Mouse (Mus musculus) liver, adult 2 months (tissue): ENCODE results near the gene Chp1. TPM values are rescaled to one million over a fixed set of nuclear protein-coding genes. Genes with fewer than 3 reads are reported as not detected.
A peak's percentile ranks its signal among the peaks of the same experiment; 100 is the strongest.

ENCODE experiments used
- DNase-seq: peaks from one replicate; pipeline ENCODE4 v3.0.0-alpha.2; 2011; ENCODE audit warnings: low read depth, low spot score; ENCODE audit errors: extremely low read depth
- H3K27ac ChIP-seq: fragments of 200-500 bp; replicated peaks from 2 replicates; pipeline ENCODE4 v1.5.1; 2012; ENCODE audit warnings: low read depth, mild to moderate bottlenecking, control low read depth, inconsistent platforms, low read length; ENCODE audit not compliant: insufficient read depth
- H3K27me3 ChIP-seq: fragments of 200-500 bp; 2 replicates; pipeline ENCODE4 v1.6.1; 2012; ENCODE audit warnings: mild to moderate bottlenecking, moderate library complexity, low read length, inconsistent platforms; ENCODE audit not compliant: control insufficient read depth, insufficient read depth
- H3K36me3 ChIP-seq: fragments of 200-500 bp; 2 replicates; pipeline ENCODE4 v1.6.1; 2012; ENCODE audit warnings: low read length, inconsistent platforms; ENCODE audit not compliant: control insufficient read depth, insufficient read depth
- H3K4me1 ChIP-seq: fragments of 200-500 bp; 2 replicates; pipeline ENCODE4 v1.6.1; 2011; ENCODE audit warnings: low read length; ENCODE audit not compliant: control insufficient read depth, insufficient read depth
- H3K4me3 ChIP-seq: fragments of 200-500 bp; 2 replicates; pipeline ENCODE4 v1.5.1; 2011; ENCODE audit warnings: low read depth, mild to moderate bottlenecking, control low read depth, low read length, moderate library complexity; ENCODE audit not compliant: insufficient read depth
- H3K79me2 ChIP-seq: fragments of 200-500 bp; 2 replicates; pipeline ENCODE4 v1.6.1; 2012; ENCODE audit warnings: inconsistent platforms, mild to moderate bottlenecking, low read length, moderate library complexity; ENCODE audit not compliant: control insufficient read depth, insufficient read depth
- H3K9ac ChIP-seq: fragments of 200-500 bp; 2 replicates; pipeline ENCODE4 v1.6.1; 2012; ENCODE audit warnings: low read depth, mild to moderate bottlenecking, control low read depth, inconsistent platforms, low read length
- CTCF ChIP-seq: fragments of 200-500 bp; IDR thresholded peaks from 2 replicates; pipeline ENCODE4 v1.5.1; 2011; ENCODE audit warnings: low read depth, low read length, control low read depth
- POLR2A ChIP-seq: fragments of 200-500 bp; IDR thresholded peaks from 2 replicates; pipeline ENCODE4 v1.6.1; 2011; ENCODE audit warnings: low read length, control low read depth; ENCODE audit not compliant: insufficient read depth; ENCODE audit errors: extremely low read depth
- WGBS: fragments of 180-500 bp; shearing (Covaris S2); methylation state at CpG from one replicate; pipeline ENCODE4 v1.1.7; 2018; 5-methylcytosine and 5-hydroxymethylcytosine counted together
- polyA plus RNA-seq: library from polyadenylated mRNA; depleted of rRNA; stranded (reverse); fragments of >200 nt; gene quantifications from 2 replicates; pipeline ENCODE4 v1.2.3, GENCODE M21; 2012
- total RNA-seq: library from RNA; depleted of rRNA; stranded (reverse); fragments of >200 nt; gene quantifications from 2 replicates; pipeline ENCODE4 v1.2.3, GENCODE M21; 2014

The Chp1 gene
- total and polyA plus RNA-seq, 2 experiments: 176 to 178 TPM

- WGBS: 65% methylated on average over 2 of the region's 2 CpGs
- no peak for DNase-seq
- H3K36me3 ChIP-seq: peaks cover 18% of the 10 kb centered on the region
- H3K27ac ChIP-seq: no peak overlapping the region
- no peak overlapping the region for H3K4me3 ChIP-seq
- H3K79me2 ChIP-seq: peaks cover 40% of the 10 kb centered on the region
- H3K4me1 ChIP-seq: peaks cover 23% of the 10 kb centered on the region
- H3K9ac ChIP-seq: no peak overlapping the region
- TF ChIP-seq POLR2A (no peak), CTCF (no peak)
- H3K27me3 ChIP-seq: no peaks in the 10 kb centered on the region
Observed at GRCm38 (mm10) chr2:119549678-119550077, 2.2 kb downstream of the Chp1 start.

- 78% methylated on average over 3 of the region's 3 CpGs for WGBS
Observed at GRCm38 (mm10) chr2:119558039-119558438, 10.5 kb downstream of the Chp1 start.

GRCm38 (mm10) chr2:119558737-119559340 lies 11.3 kb downstream of the Chp1 start:
- peak; percentile 76 for DNase-seq
- Histone ChIP-seq H3K36me3 (peaks cover 28% of the 10 kb centered on the region), H3K79me2 (peaks cover 30% of the 10 kb centered on the region), H3K4me3 (no peak overlapping the region), H3K27ac (peak overlapping the region; percentile 13), H3K9ac (no peak overlapping the region), H3K4me1 (peaks cover 22% of the 10 kb centered on the region), H3K27me3 (no peaks in the 10 kb centered on the region)
- 18% methylated on average over 7 of the region's 7 CpGs for WGBS
- TF ChIP-seq CTCF (no peak), POLR2A (no peak)

More at GRCm38 (mm10) chr2:119558039-119558438, 10.5 kb downstream of the Chp1 start:
- peaks cover 27% of the 10 kb centered on the region for H3K36me3 ChIP-seq
- DNase-seq: no peak
- H3K27me3 ChIP-seq: no peaks in the 10 kb centered on the region
- no peak overlapping the region for H3K4me3 ChIP-seq
- peaks cover 33% of the 10 kb centered on the region for H3K79me2 ChIP-seq
- no peak overlapping the region for H3K9ac ChIP-seq
- H3K4me1 ChIP-seq: peaks cover 22% of the 10 kb centered on the region
- H3K27ac ChIP-seq: no peak overlapping the region
- TF ChIP-seq CTCF (no peak), POLR2A (no peak)

GRCm38 (mm10) chr2:119561794-119562193 lies 14.3 kb downstream of the Chp1 start:
- no peak overlapping the region for H3K4me3 ChIP-seq
- no peaks in the 10 kb centered on the region for H3K27me3 ChIP-seq
- 73% methylated on average over 3 of the region's 3 CpGs for WGBS
- peaks cover 34% of the 10 kb centered on the region for H3K36me3 ChIP-seq
- no peak overlapping the region for H3K27ac ChIP-seq
- no peak for DNase-seq
- peaks cover 15% of the 10 kb centered on the region for H3K79me2 ChIP-seq
- no peak overlapping the region for H3K9ac ChIP-seq
- no peak for TF ChIP-seq POLR2A
- no peak for TF ChIP-seq CTCF
- H3K4me1 ChIP-seq: peaks cover 26% of the 10 kb centered on the region

GRCm38 (mm10) chr2:119565284-119565683 lies 17.8 kb downstream of the Chp1 start:
- no peak for TF ChIP-seq POLR2A
- no peak for TF ChIP-seq CTCF
- Histone ChIP-seq H3K79me2 (peaks cover 9% of the 10 kb centered on the region; the same call in 1 of the 2 replicates), H3K4me1 (peaks cover 31% of the 10 kb centered on the region), H3K36me3 (peaks cover 55% of the 10 kb centered on the region), H3K9ac (no peak overlapping the region), H3K4me3 (no peak overlapping the region), H3K27ac (no peak overlapping the region), H3K27me3 (no peaks in the 10 kb centered on the region)
- 79% methylated on average over 4 of the region's 4 CpGs for WGBS
- no peak for DNase-seq

- H3K4me3 ChIP-seq: no peak overlapping the region
- TF ChIP-seq CTCF (no peak), POLR2A (no peak)
- no peak overlapping the region for H3K9ac ChIP-seq
- DNase-seq: peak; percentile 97
- H3K79me2 ChIP-seq: peaks cover 9% of the 10 kb centered on the region; the same call in 1 of the 2 replicates
- peak overlapping the region; percentile 65; the same call in 1 of the 2 replicates for H3K27ac ChIP-seq
- 26% methylated on average over 7 of the region's 7 CpGs for WGBS
- H3K4me1 ChIP-seq: peaks cover 34% of the 10 kb centered on the region
- no peaks in the 10 kb centered on the region for H3K27me3 ChIP-seq
- peaks cover 49% of the 10 kb centered on the region for H3K36me3 ChIP-seq
Observed at GRCm38 (mm10) chr2:119566182-119566855, 18.8 kb downstream of the Chp1 start.
